Mouse (Mus musculus): ENCODE measurements around the gene Map6.

Map6 gene

GRCm38 (mm10) chr7:99314565-99314964 lies 47.3 kb downstream of the Map6 start:
- peak; percentile 35 for DNase-seq (ENCODE audit: low spot score)

GRCm38 (mm10) chr7:99316207-99316606 lies 49.0 kb downstream of the Map6 start:
- peak; percentile 58 for DNase-seq (ENCODE audit: low spot score)

- no peak for DNase-seq (ENCODE audit: low spot score)
Measured at GRCm38 (mm10) chr7:99317475-99317874, 50.2 kb downstream of the Map6 start.

GRCm38 (mm10) chr7:99320524-99320923 lies 53.3 kb downstream of the Map6 start:
- no peak for DNase-seq (ENCODE audit: low spot score)

DNA sequence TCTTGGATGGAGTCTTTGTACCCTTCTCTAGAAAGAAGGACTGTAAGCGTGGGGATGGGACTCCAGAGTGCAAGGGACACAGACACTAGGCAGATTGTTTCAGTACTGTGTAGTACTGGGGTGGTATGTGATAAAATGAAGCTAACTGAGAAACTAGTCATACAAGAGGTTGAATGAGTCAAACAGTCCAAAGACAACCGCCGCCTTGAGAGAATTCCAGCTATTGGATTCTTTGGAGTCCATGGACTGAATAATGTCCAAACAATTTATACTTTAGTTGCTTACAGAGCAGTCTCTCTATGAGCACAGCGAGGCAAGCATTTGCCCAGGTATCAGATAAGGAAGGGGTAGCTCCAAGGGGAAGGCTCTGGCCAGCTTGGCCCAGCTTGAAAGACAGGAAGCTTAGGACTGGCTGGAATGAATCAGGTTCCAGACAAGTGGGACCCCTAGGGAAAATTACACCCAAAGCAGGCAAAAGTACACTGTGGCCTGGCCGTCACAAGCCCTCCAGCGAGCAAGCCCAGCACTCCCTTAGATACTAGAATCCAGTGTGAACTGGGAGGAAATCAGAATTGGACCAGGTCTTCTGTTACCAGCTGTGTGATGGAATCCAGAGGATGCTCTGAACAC lies 55.6 kb downstream of the Map6 start:
- DNase-seq (ENCODE audit: low spot score): no peak

GRCm38 (mm10) chr7:99323321-99323700 lies 56.1 kb downstream of the Map6 start:
- DNase-seq (ENCODE audit: low spot score): peak; percentile 38

GRCm38 (mm10) chr7:99324810-99325209 lies 57.6 kb downstream of the Map6 start:
- DNase-seq (ENCODE audit: low spot score): no peak

GRCm38 (mm10) chr7:99326128-99326527 lies 58.9 kb downstream of the Map6 start:
- DNase-seq (ENCODE audit: low spot score): no peak

- DNase-seq (ENCODE audit: low spot score): no peak
Measured at GRCm38 (mm10) chr7:99328847-99329246, 61.6 kb downstream of the Map6 start.

DNA sequence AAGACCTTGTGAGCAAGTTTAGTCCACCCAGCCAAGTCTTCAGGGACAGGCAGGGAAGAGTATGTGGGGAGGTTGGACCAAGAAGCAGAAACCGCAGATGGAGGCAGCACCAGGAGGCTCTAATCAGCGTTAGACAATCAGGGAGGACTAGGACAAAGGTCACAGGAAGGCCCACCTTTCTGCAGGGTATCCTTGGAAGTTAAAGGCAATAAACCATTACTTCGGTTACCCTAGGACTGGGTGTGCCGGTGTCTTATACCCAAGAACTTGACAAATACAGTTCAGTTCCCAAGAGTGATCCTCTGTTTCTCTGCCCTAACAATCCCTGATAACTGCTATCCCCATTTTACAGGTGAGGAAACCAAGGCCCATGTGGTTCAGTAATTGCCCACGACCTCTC lies 62.8 kb downstream of the Map6 start:
- no peak for DNase-seq (ENCODE audit: low spot score)

DNA sequence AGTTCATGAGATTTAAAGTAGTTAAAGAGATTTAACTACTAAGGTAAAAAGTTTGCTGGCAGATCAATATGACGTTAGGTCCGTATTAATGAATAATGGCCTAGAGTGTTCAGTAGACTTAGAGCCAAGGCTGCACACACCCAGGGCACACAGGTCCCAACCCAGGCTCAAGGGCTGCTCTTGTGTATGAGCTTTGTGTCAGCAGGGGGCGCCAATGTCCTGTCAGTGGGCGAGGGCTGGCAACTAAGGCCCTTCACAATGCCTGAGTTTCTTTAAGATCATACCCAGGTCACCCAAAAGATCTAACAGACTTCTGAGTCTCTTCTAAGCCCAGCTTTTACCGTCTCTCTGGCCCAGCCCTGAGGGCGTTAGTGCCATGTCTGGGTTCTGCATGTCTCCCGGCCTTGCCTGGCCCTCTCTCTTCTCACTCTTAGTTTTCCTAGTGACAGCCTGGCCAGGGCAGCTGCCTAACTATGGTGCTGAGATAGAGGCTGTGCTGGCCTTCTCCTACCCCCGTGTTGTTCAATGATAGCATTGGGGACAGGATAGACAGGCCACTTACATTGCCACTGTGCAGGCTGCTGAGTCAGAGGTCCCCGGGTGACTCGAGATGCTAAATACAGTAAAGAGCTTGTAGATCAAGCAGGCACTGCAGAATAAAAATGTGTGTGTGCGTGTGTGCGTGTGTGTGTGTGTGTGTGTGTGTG lies 65.7 kb downstream of the Map6 start:
- peak; percentile 83 for DNase-seq (ENCODE audit: low spot score)

DNA sequence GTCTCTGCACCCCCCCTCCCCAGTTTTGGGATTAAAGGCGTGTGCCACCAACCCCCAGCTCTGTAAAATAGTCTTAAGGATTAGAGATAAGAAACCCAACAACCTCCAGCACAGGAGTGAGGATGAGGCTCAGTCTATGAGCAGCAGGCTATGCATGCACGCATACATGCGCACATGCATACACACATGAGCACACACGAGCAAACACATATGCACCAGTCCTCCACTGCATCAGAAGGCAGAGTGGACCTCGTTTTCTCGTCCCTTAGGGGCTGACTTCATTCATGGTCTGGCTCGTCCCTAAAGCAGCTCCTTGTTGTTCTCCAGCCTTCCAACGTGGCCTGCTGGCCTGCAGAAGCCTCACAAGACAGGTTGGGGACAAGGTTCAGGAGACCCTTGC lies 73.5 kb downstream of the Map6 start:
- no peak for DNase-seq (ENCODE audit: low spot score)

DNA sequence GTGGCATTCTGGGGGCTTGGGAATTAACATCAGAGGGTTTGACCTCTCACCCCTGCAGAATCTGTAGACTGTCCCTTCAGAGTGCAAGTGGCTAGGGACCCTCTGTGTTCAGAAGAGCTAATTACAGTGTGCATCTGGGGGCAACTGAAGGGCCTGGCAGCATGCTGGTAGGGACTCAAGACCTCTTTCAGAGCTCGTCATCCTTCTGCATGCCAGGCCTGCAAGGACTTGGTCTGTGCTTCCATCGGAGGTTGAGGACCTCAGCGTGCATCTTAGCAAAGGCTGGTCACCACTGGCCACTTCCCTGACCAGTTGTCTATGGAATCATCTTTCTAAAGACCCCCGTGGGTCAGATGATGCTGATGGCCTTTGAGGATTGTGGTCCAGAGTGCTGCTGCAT lies 76.3 kb downstream of the Map6 start:
- DNase-seq (ENCODE audit: low spot score): no peak

GRCm38 (mm10) chr7:99347268-99347667 lies 80.0 kb downstream of the Map6 start:
- DNase-seq (ENCODE audit: low spot score): no peak

- DNase-seq (ENCODE audit: low spot score): no peak
Measured at GRCm38 (mm10) chr7:99348883-99349282, 81.6 kb downstream of the Map6 start.

DNA sequence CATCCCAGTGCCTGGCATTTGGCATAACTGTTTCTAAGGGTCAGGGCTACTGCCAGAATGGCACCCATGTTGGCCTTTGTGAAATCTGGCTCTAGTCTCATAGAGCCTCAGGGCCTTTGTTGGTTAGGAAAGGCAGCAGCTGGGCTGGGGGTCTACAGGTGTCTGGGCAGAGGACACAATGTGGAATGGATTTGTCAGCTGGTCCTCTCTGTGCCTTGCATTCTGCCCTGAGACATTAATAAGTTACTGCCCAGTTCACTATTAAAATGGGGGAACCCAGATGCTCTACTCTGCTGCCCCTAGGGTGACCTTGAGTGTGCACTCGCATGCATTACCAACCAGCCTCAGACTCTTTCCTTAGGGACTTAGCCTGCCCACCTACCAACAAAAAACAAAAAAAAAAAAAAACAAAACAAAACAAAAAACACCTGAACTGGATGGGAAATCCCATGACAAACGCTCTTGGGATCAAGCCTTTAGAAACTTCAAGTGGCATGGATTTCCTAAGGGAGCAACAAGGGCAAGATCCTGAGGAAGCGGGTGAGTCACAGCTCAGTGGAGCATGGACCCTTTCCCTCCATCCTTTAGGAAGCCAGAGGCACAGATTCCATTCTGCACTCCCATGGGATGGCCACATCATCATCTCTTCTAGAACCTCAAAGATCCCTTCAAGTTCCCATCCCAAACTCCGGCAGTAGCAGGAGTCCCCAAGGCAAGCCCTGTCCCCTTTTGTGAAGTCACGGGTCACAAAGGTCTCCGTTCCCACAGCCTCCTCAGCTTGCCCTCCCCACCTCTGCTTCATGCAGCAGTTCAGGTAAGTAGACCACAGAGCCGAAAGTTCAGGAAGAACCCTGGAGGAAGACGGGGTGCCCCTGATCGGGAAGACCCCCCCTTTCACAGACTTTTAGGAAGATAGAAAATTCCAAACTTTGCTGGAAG lies 82.8 kb downstream of the Map6 start:
- no peak for DNase-seq (ENCODE audit: low spot score)

- DNase-seq (ENCODE audit: low spot score): peak; percentile 14
Measured at GRCm38 (mm10) chr7:99351104-99351801, 84.0 kb downstream of the Map6 start.

DNA sequence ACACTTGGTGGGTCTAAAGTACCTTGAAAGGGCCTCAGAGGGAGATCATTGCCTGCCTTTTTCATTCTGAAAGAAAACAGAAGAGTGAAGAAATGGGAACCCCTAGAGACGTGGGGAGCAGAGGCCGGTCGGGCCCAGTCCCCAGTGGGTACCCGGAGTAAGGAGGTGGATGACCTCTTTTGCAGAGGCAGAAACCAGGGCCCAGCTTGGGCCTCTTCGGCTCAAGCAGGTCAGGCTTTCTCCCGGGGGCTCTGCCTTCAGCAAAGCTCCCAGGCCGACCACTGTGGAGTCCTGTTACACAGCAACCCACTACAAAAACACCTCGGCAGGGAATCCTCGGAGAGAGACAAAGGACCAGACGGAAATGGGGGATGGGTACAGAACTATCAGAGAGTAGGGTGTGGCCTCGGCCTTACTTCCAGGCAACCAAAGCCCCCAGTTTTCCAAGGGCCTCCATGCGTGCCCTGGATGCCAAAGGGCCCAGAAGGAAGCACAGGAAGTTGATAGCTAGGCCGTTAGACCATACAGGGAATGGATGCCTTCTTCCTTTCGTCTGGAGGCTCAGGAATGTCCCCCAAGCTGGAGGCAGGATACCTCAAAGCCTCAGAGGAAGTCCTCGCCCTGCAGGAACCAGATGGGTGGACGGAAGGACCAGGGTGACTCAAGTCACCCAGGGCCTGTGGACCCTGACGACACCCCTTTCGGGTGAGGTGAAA lies 84.7 kb downstream of the Map6 start:
- peak; percentile 38 for DNase-seq (ENCODE audit: low spot score)

DNA sequence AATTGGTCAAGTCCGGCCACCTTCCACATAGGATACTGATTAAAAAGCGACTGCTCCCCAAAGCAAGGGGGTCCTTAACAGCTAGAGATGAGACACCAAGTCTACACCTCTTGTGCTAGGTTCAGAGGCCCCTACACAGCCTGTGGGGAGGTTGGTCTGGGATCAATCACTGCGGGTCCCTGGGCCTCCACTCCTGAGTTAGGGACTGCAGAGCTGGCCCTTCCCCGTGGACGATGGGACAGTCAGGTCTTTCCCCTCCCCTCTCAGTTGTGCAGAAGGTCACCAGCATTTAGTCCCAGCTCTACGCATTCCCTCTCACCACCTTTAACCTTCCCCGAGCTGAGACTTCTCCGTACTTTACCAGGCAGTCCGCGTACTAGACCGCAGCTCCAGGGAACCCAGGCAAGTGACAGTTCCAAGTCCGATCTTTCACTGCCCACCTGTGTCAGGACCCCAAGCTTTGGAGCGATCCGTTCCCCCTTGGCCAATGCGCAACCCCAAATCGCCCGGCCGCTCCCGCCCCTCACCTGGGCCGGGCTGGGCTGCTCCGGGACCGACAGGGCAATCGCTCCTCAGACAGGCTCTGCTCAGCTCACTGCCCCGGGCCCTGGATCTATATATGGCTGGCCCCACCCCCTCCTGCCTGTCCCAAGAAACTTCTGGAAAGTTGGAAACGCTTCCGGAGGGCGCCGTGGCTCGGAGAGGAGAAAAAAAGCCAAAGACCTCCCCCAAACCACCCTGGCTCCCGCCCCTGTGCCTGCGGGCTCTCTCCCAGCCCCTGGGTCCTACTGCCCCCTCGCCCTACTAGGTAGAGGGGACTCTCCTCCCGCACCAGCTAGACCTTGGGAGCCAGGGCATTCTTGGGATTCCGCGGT lies 85.5 kb downstream of the Map6 start, which contains the start of gene Serpinh1:
Gene Serpinh1, minus strand, starts transcription at position 714 of the 875 bp plus-strand sequence.
- DNase-seq (ENCODE audit: low spot score): peak; percentile 92

GRCm38 (mm10) chr7:99355731-99356131 lies 88.5 kb downstream of the Map6 start:
- DNase-seq (ENCODE audit: low spot score): peak; percentile 90
